19 mouse cellular contexts compared by ENCODE assay signal in the genomic region with DNA sequence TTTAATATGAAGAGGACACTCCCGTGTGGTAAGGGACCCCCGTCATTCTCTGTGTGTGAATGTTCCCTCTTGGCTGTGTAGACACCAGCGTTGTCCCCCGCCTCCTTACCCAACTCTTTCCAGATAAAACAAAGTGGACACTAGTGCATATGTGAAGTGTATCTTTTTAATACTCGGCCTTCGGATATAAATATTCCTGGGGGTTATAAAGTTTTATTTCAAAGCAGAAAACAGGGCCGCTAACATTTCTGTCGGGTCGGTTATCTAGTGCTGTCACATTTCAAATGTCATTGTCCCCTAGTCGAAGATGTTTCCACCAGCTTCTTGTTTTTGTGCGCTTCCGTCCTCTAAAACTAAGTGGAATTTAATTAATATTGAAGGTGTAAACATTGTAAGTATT. TPM values are rescaled to one million over a fixed set of nuclear protein-coding genes. Genes with fewer than 3 reads are reported as not detected.
DNase-seq lines count a peak whose midpoint lies in the region; ATAC-seq and TF ChIP-seq lines count a peak whose summit lies in the region.
"Had no signal": no experiment of that assay in that cellular context is flagged by ENCODE, and none has a peak within 500 bp of the region (broad histone marks: within the 10 kb centered on the region; RNA-seq: fewer than 3 reads in every experiment).

No protein-coding gene starts in this region.

- 0 out of 2 replicates have a peak, but pooled peaks cover 5% of the 10 kb centered on the region for H3K9me3 ChIP-seq in forebrain, postnatal 0 days (ENCODE audit: low read length)
- H3K9me3 ChIP-seq in forebrain, embryonic 13.5 days (replicated peaks), result no peaks in the 10 kb centered on the region
- no peaks in the 10 kb centered on the region for H3K9me3 ChIP-seq in kidney, embryonic 14.5 days (ENCODE audit: control insufficient read depth, low read length)
- no peaks in the 10 kb centered on the region for H3K9me3 ChIP-seq in intestine, embryonic 15.5 days
- H3K9me3 ChIP-seq in liver, embryonic 13.5 days (replicated peaks), result no peaks in the 10 kb centered on the region
- no peaks in the 10 kb centered on the region for H3K9me3 ChIP-seq in midbrain, embryonic 10.5 days (replicated peaks)
- H3K9me3 ChIP-seq: forebrain, embryonic 10.5 days; liver, embryonic 15.5 days had no signal

- no peaks in the 10 kb centered on the region for H3K4me1 ChIP-seq in forebrain, postnatal 0 days (ENCODE audit: insufficient read depth)
- H3K4me1 ChIP-seq in forebrain, embryonic 13.5 days, result peaks cover 26% of the 10 kb centered on the region
- H3K4me1 ChIP-seq in kidney, embryonic 14.5 days (ENCODE audit: control insufficient read depth, insufficient read depth, low read length), result 0 out of 2 replicates have a peak, but pooled peaks cover 11% of the 10 kb centered on the region
- H3K4me1 ChIP-seq in intestine, embryonic 15.5 days (replicated peaks), result peaks cover 13% of the 10 kb centered on the region
- 0 out of 2 replicates have a peak, but pooled peaks cover 6% of the 10 kb centered on the region for H3K4me1 ChIP-seq in liver, embryonic 13.5 days (replicated peaks)
- H3K4me1 ChIP-seq in midbrain, embryonic 10.5 days, result peaks cover 45% of the 10 kb centered on the region

- H3K27me3 ChIP-seq in forebrain, postnatal 0 days (ENCODE audit: insufficient read depth, low read length), result peaks cover 91% of the 10 kb centered on the region
- peaks cover 98% of the 10 kb centered on the region for H3K27me3 ChIP-seq in forebrain, embryonic 13.5 days
- H3K27me3 ChIP-seq in kidney, embryonic 14.5 days (ENCODE audit: control insufficient read depth, insufficient read depth, low read length), result peaks cover 88% of the 10 kb centered on the region
- peaks cover 54% of the 10 kb centered on the region for H3K27me3 ChIP-seq in intestine, embryonic 15.5 days (replicated peaks)
- H3K27me3 ChIP-seq in liver, embryonic 13.5 days, result peaks cover 99% of the 10 kb centered on the region
- H3K27me3 ChIP-seq in midbrain, embryonic 10.5 days (ENCODE audit: low read depth, poor library complexity, severe bottlenecking), result peaks cover 100% of the 10 kb centered on the region

- WGBS in forebrain, postnatal 0 days, result 2% methylated on average over 12 of the region's 12 CpGs
- under 1% methylated on average over 12 of the region's 12 CpGs for WGBS in forebrain, embryonic 13.5 days
- WGBS in kidney, embryonic 14.5 days, result 2% methylated on average over 12 of the region's 12 CpGs
- 14% methylated on average over 12 of the region's 12 CpGs for WGBS in intestine, embryonic 15.5 days
- 5% methylated on average over 12 of the region's 12 CpGs for WGBS in liver, embryonic 13.5 days (ENCODE audit: insufficient replicate concordance)
- 2% methylated on average over 12 of the region's 12 CpGs for WGBS in midbrain, embryonic 10.5 days

- ATAC-seq in forebrain, postnatal 0 days, result no peak
- ATAC-seq in forebrain, embryonic 13.5 days, result no peak
- no peak for ATAC-seq in kidney, embryonic 14.5 days (ENCODE audit: low FRiP score, low TSS enrichment)
- ATAC-seq in intestine, embryonic 15.5 days, result no peak
- no peak for ATAC-seq in liver, embryonic 13.5 days (ENCODE audit: low read depth)
- ATAC-seq: hindbrain, postnatal 0 days had no signal

- H3K9ac ChIP-seq in forebrain, postnatal 0 days, result no peak overlapping the region
- H3K9ac ChIP-seq in forebrain, embryonic 13.5 days, result no peak overlapping the region
- no peak overlapping the region for H3K9ac ChIP-seq in kidney, embryonic 14.5 days (ENCODE audit: low read depth, low read length)
- H3K9ac ChIP-seq in intestine, embryonic 15.5 days, result peak overlapping the region; percentile 81; the same call in 1 of the 2 replicates
- peak overlapping the region; percentile 56; the same call in 1 of the 2 replicates for H3K9ac ChIP-seq in liver, embryonic 13.5 days
- H3K9ac ChIP-seq: liver, embryonic 15.5 days had no signal

- no peak overlapping the region for H3K4me2 ChIP-seq in forebrain, postnatal 0 days (ENCODE audit: low read depth)
- H3K4me2 ChIP-seq in forebrain, embryonic 13.5 days, result no peak overlapping the region
- H3K4me2 ChIP-seq in kidney, embryonic 14.5 days (replicated peaks; ENCODE audit: low read depth, low read length), result no peak overlapping the region
- peak overlapping the region; percentile 68 for H3K4me2 ChIP-seq in intestine, embryonic 15.5 days (replicated peaks)
- no peak overlapping the region for H3K4me2 ChIP-seq in liver, embryonic 13.5 days
- H3K4me2 ChIP-seq: liver, embryonic 15.5 days had no signal

- H3K36me3 ChIP-seq in forebrain, postnatal 0 days (ENCODE audit: insufficient read depth), result no peaks in the 10 kb centered on the region
- H3K36me3 ChIP-seq in forebrain, embryonic 13.5 days (ENCODE audit: poor library complexity, severe bottlenecking), result no peaks in the 10 kb centered on the region
- H3K36me3 ChIP-seq in kidney, embryonic 14.5 days (ENCODE audit: control insufficient read depth, insufficient read depth, low read length), result no peaks in the 10 kb centered on the region
- no peaks in the 10 kb centered on the region for H3K36me3 ChIP-seq in intestine, embryonic 15.5 days
- no peaks in the 10 kb centered on the region for H3K36me3 ChIP-seq in liver, embryonic 13.5 days
- no peaks in the 10 kb centered on the region for H3K36me3 ChIP-seq in midbrain, embryonic 10.5 days
- H3K36me3 ChIP-seq: forebrain, embryonic 10.5 days; liver, embryonic 15.5 days had no signal

- no peak overlapping the region for H3K4me3 ChIP-seq in forebrain, postnatal 0 days (ENCODE audit: low read depth, low read length)
- no peak overlapping the region for H3K4me3 ChIP-seq in forebrain, embryonic 13.5 days
- peak overlapping the region; percentile 40; the same call in 1 of the 2 replicates for H3K4me3 ChIP-seq in kidney, embryonic 14.5 days (ENCODE audit: low read length)
- peak overlapping the region; percentile 66 for H3K4me3 ChIP-seq in intestine, embryonic 15.5 days (replicated peaks)
- H3K4me3 ChIP-seq in liver, embryonic 13.5 days (replicated peaks), result peak overlapping the region; percentile 47
- H3K4me3 ChIP-seq in midbrain, embryonic 10.5 days, result no peak overlapping the region
- H3K4me3 ChIP-seq: forebrain, embryonic 10.5 days had no signal

- no peak for TF ChIP-seq CTCF in forebrain, postnatal 0 days (IDR thresholded peaks at IDR 0.05; ENCODE audit: low read depth)

- DNase-seq in forebrain, postnatal 0 days, result peak; percentile 19
- DNase-seq in kidney, postnatal 25 days, result no peak
- DNase-seq in liver, embryonic 13.5 days, result no peak
- DNase-seq in gastrocnemius, postnatal 4 days (ENCODE audit: low spot score in 2 of 2), result no peak
- no peak for DNase-seq in midbrain, embryonic 10.5 days (ENCODE audit: low spot score)
- DNase-seq: adrenal gland, postnatal 14 days; cerebellum, postnatal 25 days; thymus, postnatal 14 days had no signal

- no peak overlapping the region for H3K27ac ChIP-seq in forebrain, postnatal 0 days (ENCODE audit: low read depth, low read length)
- no peak overlapping the region for H3K27ac ChIP-seq in forebrain, embryonic 13.5 days
- no peak overlapping the region for H3K27ac ChIP-seq in kidney, embryonic 14.5 days (ENCODE audit: low read depth, low read length)
- H3K27ac ChIP-seq in intestine, embryonic 15.5 days, result peak overlapping the region; percentile 88; the same call in 1 of the 2 replicates
- no peak overlapping the region for H3K27ac ChIP-seq in liver, embryonic 13.5 days
- no peak overlapping the region for H3K27ac ChIP-seq in midbrain, embryonic 10.5 days (replicated peaks)
- H3K27ac ChIP-seq: forebrain, embryonic 10.5 days; hindbrain, postnatal 0 days; kidney, postnatal 0 days; liver, embryonic 15.5 days; macrophage had no signal

RNA-seq across cellular contexts. Expression of gene Hand2, which starts 3.3 kb away (rescaled TPM):
- not detected in 2 replicates for total RNA-seq in forebrain, postnatal 0 days (2014; rRNA removed)
- not detected in 2 replicates for polyA plus RNA-seq in forebrain, postnatal 0 days (2015; fragmentation: Nextera tagmentation; extraction: Ambion mirVana)
- polyA plus RNA-seq in forebrain, embryonic 13.5 days (2015; fragmentation: Nextera tagmentation; extraction: Ambion mirVana), result not detected in 2 replicates
- not detected in 2 replicates for polyA plus RNA-seq in kidney, embryonic 14.5 days (2014; fragmentation: Nextera tagmentation; extraction: Ambion mirVana)
- polyA plus RNA-seq in intestine, embryonic 15.5 days (2015; fragmentation: Nextera tagmentation; extraction: Ambion mirVana), result 6.7 and 9.4 TPM in 2 replicates
- 0.79 and 0.81 TPM in 2 replicates for polyA plus RNA-seq in liver, embryonic 13.5 days (2015; fragmentation: Nextera tagmentation; extraction: Ambion mirVana)
- 1 to 10 TPM; 1.5 to 1.6 TPM for total RNA-seq in gastrocnemius, postnatal 4 days (2021)
- not detected in 2 replicates for polyA plus RNA-seq in midbrain, embryonic 10.5 days (2016; fragmentation: Nextera tagmentation; extraction: Ambion mirVana)
- total RNA-seq: gastrocnemius, adult 18-20 months; hindbrain, postnatal 0 days; layer of hippocampus, postnatal 14 days; neutrophil, adult 5-6 weeks had no signal
- polyA plus RNA-seq: forebrain, embryonic 10.5 days; hindbrain, postnatal 0 days; kidney, postnatal 0 days; macrophage had no signal

Comparison
In these comparisons a context has a peak if more than half of its experiments do, and no peak if none do; other contexts are left out.
1. H3K4me3 ChIP-seq: peak in kidney, embryonic 14.5 days (single experiment), intestine, embryonic 15.5 days (single experiment) and liver, embryonic 13.5 days (single experiment); none in forebrain, postnatal 0 days (single experiment), forebrain, embryonic 13.5 days (single experiment) and midbrain, embryonic 10.5 days (single experiment).
2. H3K9ac ChIP-seq: peak in intestine, embryonic 15.5 days (single experiment) and liver, embryonic 13.5 days (single experiment); none in forebrain, postnatal 0 days (single experiment), forebrain, embryonic 13.5 days (single experiment) and kidney, embryonic 14.5 days (single experiment).